Mouse (Mus musculus) right cerebral cortex, adult 2 months (tissue): ENCODE measurements around the gene Gm5580.
"Not testable (repeated sequence)": the region's sequence is repeated elsewhere in the genome, so short reads cannot be mapped to it uniquely, and the experiment has no call there.

Experiments
- DNase-seq, 2 experiments: peaks; one replicate each; pipeline ENCODE4 v3.0.0; 2021 to 2022; ENCODE audit warnings: low spot score in 2 of 2

The Gm5580 gene

GRCm38 (mm10) chr6:116550841-116551240, at the start of gene Gm5580:
TSS of gene Gm5580 (plus strand) at chr6:116551141.
- not testable (repeated sequence) for DNase-seq

- not testable (repeated sequence) for DNase-seq
These were observed 44.5 kb upstream of the Gm5580 start, which contains the start of gene Olfr212 for GRCm38 (mm10) chr6:116506302-116507003. TSS of gene Olfr212 (plus strand) at chr6:116506516.

GRCm38 (mm10) chr6:116514832-116515231, 36.1 kb upstream of the Gm5580 start:
- DNase-seq: no peak

GRCm38 (mm10) chr6:116538156-116538555, 12.8 kb upstream of the Gm5580 start, which contains the start of gene Olfr213:
TSS of gene Olfr213 (plus strand) at chr6:116538456.
- no peak for DNase-seq

- no peak for DNase-seq
These were observed 8.4 kb upstream of the Gm5580 start for GRCm38 (mm10) chr6:116542500-116542899.

- DNase-seq: no peak
These were observed 3.0 kb downstream of the Gm5580 start, which contains the start of gene Olfr214 for GRCm38 (mm10) chr6:116553935-116554334. TSS of gene Olfr214 (plus strand) at chr6:116554235.

- no peak for DNase-seq
These were observed 4.0 kb downstream of the Gm5580 start for GRCm38 (mm10) chr6:116554952-116555351.

- peak; percentile 22 to 40 for DNase-seq
These were observed 18.9 kb downstream of the Gm5580 start for GRCm38 (mm10) chr6:116569834-116570233.

GRCm38 (mm10) chr6:116584095-116584494, 33.2 kb downstream of the Gm5580 start, which contains the start of gene Olfr215:
TSS of gene Olfr215 (minus strand) at chr6:116584195.
- DNase-seq: no peak

- not testable (repeated sequence) for DNase-seq
These were observed 50.0 kb downstream of the Gm5580 start for GRCm38 (mm10) chr6:116600969-116601368.
